Mouse (Mus musculus) c-Kit-positive CD71-positive TER-119-positive erythroid progenitor cells, embryonic 14.5 days (primary cell): Measurements from ENCODE around the gene Pmm2.

ENCODE experiments used
- DNase-seq: peaks from one replicate; pipeline ENCODE4 v3.0.0-alpha.2; 2013; ENCODE audit warnings: low spot score

The Pmm2 gene

DNA sequence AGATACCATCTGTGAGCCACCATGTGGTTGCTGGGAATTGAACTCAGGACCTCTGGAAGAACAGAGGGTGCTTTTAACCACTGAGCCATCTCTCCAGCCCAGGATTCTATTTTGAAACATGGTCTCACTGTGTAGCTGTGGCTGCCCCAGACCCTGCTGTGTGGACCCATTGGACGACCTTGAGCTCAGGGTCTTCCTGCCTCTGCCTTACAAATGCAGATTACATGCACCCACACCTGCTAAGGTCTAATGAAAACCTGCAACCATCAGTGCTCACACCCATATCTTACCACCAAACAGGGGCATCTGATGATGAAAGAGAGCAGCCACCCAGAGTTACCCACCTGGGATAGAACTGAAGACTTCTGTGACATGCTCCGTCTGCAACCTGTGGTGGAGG, 18.8 kb downstream of the Pmm2 start:
- DNase-seq, result no peak

DNA sequence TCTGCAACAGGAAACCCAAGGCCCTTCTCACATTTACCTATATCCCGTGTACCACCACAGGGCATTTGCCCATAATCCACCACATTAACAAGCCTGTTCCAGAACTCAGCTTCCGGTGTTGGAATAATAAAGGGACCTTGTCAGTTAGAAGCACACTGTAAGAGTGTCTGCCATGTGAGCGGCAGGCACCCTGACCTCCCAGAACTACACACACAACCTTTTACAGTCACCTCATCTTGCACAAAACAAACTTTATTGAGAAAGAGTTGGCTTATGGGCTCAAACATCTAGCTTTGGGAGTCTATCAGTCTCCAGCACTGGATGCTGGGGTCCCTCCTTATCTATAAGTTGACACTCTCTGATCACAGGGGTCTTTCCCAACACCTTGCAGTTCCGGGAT, 20.9 kb downstream of the Pmm2 start:
- no peak for DNase-seq

GRCm38 (mm10) chr16:8658764-8659163, 21.3 kb downstream of the Pmm2 start:
- DNase-seq, result no peak

DNA sequence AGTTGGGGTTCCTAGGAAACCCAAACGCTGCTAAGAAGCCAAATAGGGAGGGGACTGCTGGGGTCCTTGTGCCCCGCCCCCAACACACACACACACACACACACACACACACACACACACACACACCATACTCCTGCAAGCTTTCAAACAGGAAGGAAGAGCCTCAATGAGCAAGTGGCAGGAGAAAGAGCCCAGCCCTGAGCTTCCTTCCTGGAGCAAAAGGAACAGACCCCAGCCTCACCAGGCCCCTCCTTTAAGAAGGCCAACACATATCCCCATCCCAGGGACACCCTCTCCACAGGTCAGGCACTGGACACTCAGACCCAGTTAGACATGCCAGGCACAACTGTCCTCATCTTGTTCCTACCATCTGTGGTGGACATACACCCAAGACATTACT, 25.5 kb downstream of the Pmm2 start:
- no peak for DNase-seq

DNA sequence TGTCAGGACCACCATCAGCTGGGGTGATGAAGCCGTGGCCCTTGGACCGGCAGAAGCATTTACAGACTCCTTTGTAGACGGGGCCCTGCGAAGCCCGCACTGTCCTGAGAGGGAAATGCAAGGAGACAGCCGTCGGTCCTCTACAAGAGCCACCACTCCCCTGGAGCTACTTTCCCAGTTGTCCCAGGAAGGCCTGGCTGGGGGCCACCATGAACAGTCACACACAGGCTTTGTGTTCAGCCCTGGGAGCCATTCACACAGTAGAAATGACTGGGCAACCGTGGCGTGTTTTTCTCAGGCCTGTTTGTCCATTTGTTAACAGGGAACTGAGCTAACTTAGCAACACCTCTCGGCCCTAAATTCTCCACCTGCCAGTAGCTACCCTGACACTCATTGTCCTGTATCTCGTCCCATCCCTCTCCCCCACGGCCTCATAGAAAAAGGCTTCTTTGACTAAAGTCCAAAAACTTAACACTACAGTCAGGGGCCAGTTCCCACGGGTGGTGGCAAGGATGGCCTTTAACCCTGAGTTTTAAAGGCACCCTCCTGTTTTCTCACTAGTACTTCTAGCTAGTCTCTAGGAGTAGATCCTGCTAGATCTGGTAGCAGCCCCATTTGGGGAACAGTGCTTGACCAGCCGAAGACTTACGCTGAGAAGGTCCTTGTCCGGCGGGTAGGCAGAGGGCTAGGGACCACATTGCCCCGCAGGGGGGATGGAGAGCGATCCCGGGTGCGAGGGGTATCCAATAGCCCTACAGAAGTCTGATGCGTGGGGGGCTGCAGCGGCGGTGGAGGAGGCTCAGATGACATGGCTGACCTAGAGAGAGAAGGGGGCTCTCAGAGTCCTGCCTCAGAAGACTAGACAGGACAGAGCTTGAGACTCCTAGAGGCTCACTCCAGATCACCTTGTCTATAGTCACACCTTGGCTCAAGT, 26.4 kb downstream of the Pmm2 start:
- DNase-seq, result no peak

GRCm38 (mm10) chr16:8665367-8665766, 27.9 kb downstream of the Pmm2 start:
- DNase-seq, result no peak

GRCm38 (mm10) chr16:8666452-8666851, 29.0 kb downstream of the Pmm2 start:
- no peak for DNase-seq

DNA sequence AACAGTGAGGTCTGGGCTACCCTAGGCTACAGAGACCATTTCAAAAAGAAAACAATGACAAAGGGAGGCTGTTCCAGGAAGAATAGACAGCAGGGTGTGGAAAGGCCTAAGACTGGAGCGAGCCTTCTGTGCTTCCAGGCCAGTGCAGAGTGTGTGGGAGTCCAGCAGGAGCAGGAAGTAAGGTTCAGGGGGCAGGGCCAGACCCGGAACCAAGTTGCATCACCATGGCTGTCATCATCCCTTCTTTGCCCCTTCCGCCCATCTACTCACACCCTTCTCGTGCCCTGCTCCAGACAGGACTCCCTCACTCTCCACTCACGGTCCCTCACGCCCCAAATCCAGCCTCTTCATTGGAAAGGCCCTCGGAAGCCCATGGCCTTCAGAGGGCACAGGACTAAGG, 29.8 kb downstream of the Pmm2 start:
- DNase-seq, result no peak

DNA sequence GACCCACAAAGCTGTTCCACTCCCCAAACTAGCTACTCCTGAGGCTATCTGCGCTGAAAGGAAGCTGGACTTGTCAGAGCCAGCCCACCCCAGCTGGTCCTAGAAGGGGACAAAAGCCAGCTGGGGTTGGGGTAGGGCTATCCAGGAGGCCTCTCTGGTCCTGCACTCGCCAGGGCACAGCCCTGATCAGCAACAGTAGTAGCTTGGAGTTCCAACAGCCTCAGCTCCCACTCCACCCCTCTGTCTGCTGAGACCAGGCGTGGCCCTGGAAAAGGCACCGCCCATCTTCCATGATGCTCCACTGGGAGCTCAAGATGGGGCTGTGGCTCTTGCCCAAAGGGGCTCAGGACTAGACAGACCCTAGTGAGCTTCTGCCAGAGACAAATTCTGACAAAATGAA, 30.3 kb downstream of the Pmm2 start:
- no peak for DNase-seq

DNA sequence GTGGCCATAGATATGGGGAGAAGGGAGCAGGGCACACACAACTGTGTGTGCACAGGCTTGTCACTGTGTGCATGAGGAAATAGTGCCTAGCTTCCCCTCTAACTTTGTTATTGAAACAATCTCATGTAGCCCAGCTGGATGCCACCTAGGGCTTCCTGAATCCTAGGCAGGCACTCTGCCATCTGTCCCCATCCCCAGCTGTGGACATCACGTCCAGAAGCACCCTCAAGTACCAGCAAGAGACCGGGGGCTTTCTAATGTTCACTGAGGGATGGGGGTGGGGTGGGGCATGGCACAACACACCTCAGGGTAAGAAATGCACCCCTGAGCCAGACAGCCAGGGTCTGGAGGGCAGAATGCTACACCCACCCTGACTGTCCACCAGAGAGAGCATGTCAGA, 30.9 kb downstream of the Pmm2 start:
- DNase-seq, result no peak

DNA sequence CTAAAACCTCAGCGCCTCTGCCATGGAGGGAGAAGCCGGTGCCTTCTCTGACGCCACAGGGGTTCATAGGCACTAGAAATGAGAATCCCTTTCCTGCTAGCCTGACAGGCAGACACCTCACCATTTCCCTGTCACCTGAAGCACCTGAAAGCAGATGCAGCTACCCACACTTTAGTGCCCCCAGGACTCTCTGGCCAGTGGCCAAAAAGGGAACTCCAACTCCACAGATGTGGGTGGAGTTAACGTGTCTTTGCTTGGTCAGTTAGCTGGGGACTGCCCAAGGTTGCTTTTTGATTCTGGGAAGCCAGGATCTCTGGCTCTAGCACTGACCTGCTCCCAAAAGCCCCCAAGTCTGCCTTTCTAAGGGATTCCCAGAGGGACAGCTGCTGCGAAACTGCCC, 32.0 kb downstream of the Pmm2 start:
- DNase-seq, result no peak

DNA sequence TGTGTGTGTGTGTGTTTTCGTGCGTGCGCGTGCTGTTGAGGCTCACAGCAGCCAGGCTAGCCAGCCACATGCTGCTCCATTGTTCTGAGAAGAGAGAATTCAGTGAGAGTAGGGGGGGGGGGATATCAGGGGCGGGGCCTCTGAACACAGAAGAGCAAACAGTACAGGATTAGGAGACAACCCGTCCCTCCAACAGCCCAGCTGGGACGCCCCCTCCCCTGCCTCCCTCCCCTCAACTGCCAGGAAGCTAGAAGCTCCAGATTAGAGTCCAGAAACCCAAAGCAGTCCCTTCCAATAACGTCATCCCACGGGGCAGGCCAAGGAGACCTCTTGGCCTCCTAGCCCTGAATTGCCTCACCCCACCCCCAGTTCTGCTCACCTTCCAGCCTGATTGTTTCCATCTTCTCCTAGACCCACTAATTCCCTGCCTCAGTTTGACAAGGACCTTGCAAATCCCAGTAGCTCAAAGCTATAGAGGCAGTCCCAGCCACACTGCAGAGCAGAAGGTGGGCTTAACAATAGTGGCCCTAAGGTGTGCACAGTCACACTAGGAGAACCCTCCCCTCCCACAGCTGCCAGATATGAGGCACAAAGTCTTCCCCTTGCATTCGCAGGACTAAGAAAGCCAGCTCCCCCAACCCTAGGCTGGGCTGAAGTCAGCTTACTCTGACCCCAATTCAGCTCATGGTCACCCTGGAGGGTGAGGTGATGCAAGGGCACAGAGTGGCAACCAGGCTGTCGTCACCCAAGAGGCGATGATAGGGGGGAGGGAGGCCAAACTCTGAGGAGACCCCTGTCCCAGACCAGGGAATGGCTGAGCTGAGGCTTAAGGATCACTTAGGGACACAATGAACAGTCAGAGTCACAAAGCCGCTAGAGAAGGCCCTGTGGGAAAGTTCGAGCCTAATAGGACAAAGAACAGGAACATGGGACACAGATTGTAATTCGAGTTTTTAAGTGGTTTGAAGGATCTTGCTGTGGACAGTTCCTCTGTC, 32.9 kb downstream of the Pmm2 start:
- no peak for DNase-seq

DNA sequence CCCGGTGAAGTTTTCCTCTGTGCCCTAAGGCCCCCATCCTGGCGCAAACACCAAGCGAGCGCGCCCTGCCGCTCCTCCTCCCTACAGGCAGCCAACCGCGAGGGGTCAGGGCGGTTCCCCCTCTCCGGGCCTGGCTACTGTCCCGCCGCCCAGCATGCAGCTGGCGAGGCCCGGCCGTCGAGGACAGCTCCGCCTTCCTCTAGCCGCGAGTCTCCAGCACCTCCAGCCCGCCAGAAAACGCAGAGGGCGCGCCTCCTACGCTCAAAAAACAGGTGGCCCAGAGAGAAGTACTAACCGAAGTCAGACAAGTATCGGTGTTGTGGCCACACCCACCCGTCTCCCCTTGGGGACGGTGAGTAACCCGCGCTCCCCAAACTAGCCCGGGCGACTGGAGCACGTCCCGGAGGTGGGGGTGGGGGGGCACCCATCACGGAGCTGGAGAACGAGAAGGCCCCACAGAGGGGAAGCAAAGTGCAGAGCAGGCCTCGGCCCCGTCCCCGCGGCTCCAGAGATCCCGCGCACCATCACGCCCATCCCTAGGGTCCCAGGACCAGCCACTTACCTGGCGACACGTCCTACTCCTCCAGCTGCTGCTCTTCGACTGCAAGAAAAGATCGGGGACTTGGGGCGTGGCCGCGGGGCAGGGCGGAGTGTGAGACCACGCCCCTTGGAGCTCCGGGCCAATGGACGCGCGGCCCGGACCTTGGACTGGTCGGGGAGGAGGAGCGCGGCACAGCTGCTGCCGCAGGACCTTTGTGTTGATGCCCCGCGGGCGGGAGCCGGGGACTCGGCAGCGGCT, 34.3 kb downstream of the Pmm2 start, which contains the start of gene Carhsp1:
Gene Carhsp1, minus strand, starts transcription at position 605 of the 799 bp plus-strand sequence.
- DNase-seq, result peak; percentile 95

DNA sequence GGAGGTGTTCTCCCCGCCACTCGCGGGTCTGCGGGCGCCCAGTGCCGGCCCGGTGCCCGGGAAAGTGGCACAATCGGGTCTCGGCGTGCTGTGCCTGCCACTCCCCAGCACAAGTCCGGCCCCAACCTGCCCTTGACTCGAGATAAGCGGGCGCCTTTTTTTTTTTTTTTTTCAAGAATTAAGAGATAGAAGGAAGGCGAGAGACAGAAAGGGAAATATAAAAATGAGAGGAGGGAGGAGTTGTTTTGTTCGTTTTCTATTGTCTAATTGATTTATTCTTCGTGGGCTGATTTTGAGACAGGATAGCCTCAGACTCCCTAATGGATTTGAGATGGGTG, 34.8 kb downstream of the Pmm2 start:
- no peak for DNase-seq

DNA sequence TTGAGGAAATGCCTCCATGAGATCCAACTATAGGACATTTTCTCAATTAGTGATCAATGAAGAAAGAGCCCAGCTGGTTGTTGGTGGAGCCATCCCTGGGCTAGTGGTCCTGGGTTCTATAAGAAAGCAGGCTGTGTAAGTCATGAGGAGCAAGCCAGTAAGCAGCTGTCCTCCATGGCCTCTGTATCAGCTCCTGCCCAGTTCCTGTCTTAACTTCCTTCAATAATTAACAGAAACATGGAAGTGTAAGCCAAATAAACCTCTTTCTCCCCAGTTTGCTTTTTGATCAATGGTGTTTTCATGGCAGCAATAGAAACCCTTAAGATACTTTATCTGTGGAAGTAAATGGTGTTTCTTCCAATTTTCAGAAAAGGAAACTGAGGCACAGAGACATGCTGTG, 35.3 kb downstream of the Pmm2 start:
- DNase-seq, result no peak

GRCm38 (mm10) chr16:8673343-8673742, 35.9 kb downstream of the Pmm2 start:
- no peak for DNase-seq

- peak; percentile 77 for DNase-seq
These were observed 36.7 kb downstream of the Pmm2 start for GRCm38 (mm10) chr16:8674165-8674564.

DNA sequence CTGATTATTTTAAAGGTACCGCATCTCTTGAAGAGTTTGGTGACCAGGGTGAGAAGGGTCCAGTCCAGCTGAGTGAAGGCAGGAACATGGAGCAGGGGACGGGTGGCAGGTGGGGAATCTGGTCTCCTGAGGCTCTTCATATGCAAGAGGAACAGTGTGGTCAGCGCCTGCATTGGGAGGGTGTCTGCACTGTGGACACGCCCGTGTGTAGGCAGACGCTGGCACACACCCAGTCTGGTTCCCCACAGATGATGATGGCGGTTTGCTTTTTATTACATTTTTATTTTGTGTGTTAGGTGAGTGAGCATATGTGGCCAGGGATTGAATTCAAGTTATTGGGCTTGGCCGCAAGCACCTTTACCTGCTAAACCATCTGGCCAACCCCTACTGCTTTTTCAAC, 38.1 kb downstream of the Pmm2 start:
- DNase-seq, result peak; percentile 65

DNA sequence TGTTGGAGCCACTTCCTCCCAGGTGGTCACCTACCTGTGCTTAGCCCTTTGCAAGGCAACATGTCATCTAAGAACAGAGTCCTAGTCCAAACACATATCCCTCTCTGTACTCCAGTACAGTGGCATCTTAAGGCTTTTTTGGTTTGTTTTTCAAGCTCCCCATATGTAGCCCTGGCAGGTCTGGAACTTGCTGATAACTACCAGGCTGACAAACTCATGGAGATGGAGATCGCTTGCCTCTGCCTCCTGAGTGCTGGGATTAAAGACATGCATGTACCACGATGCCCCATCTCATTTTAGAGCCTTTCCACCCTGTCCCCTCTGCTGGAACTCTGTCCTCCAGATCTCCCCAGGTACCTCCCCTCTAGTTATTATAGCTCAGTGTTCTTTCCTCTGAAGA, 38.8 kb downstream of the Pmm2 start:
- DNase-seq, result peak; percentile 80

DNA sequence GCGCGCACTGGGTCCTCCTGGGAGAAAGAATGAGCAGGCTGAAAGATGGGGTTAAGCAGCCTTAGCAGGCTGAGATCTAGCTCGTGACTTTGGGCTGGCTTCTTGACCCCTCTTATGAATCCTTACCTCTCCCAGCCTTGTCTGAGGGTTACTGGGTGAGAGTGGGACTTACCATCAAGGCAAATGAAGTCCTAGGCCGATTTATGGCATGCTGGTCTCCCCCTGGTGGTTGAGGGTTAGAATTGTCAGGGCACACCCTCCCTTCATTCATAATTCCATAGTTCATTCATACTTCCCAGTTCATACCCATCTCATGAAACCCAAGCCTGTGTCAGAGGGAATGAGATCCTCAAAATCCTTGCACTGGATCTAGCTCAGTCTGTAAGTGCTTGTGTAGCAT, 39.3 kb downstream of the Pmm2 start:
- DNase-seq, result peak; percentile 80

- peak; percentile 51 for DNase-seq
These were observed 40.6 kb downstream of the Pmm2 start for GRCm38 (mm10) chr16:8678035-8678434.

DNA sequence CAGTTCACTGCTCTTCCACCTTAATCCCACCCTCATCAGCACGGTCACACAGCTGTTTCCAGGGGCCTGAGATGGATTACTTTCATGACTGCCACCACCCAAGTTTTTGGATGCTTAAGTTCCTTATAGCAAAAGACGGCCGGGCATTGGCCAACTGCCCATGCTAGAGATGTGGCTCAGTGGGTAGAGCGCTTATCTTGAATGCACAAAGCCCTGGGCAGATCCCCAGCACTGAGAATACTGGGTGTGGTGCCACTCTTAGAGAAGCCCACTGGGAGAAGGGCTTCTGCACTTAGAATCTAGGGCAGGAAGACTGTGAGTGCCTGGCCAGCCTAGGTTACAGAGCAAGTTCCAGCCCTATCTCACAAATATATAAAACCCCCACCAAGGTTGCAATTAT, 41.2 kb downstream of the Pmm2 start:
- DNase-seq, result peak; percentile 58
